Mouse (Mus musculus) spleen, postnatal 36 days (tissue): ENCODE data around the gene 1500009L16Rik.

ENCODE experiments used
- DNase-seq, 2 experiments: peaks; one replicate each; pipeline ENCODE4 v3.0.0; 2022; ENCODE audit warnings: low spot score in 2 of 2, mixed read lengths in 1 of 2

The 1500009L16Rik gene

DNA sequence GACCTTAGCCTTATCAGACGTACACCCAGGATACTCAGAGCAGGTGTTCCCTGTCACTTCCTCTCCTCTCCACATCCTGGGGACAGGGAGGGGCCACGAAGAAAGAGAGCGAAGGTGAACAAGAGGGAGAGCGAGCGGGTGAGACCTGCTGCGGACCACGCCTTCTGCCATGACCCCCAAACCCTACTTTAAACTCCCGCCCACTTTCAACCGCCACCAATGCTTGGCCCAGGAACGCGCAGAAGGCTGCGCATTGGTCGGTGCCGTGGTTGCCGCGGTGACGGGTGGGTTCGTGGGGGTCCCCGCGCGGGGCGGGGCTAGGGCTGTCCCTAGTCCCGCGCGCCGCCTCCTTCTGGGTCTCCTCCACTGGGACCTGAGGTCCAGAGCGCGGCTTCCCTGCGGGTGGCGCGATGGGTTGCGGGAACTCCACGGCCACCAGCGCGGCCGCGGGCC is at the start of gene 1500009L16Rik:
TSS of gene 1500009L16Rik (plus strand) at position 287 of the 453 bp plus-strand sequence.
- DNase-seq: peak; percentile 8 to 16

DNA sequence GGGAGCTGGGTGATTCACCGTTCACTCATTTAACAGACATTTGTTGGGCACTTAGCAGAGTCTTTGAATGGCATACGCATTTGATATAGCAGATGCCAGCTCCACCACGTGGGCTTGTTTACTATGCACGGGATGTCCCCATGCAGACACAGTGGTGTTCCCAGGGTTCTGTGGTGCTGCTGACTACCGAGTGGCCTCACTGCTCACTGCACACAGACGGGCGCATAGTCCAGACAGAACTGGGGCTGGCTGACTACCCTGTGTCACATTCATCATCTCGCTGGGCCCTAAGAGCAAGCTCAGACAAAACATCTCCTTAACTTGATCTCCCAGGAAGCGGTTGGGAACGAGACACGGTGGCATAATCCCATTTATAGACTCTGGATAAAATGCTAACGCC is 41.3 kb upstream of the 1500009L16Rik start:
- no peak for DNase-seq

DNA sequence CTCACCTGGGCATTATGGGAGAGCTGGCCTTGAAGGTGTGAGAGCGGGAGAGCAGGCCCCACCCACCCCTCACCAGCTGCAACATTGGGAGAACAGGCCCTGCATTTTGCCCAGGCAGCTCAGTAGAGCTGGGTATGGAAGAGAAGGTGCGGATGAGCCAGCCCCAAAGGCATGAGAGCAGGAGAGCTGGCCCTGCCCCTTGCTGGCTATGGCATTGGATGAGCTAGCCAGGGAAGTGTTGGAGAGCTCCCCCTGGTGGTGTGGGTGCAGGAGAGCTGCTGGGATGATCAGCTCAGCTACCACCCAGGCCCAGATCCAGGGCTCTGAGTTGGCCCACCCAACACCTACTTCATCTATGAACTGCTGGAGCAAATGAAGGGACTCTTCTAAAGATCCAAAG is 34.5 kb upstream of the 1500009L16Rik start:
- no peak for DNase-seq

DNA sequence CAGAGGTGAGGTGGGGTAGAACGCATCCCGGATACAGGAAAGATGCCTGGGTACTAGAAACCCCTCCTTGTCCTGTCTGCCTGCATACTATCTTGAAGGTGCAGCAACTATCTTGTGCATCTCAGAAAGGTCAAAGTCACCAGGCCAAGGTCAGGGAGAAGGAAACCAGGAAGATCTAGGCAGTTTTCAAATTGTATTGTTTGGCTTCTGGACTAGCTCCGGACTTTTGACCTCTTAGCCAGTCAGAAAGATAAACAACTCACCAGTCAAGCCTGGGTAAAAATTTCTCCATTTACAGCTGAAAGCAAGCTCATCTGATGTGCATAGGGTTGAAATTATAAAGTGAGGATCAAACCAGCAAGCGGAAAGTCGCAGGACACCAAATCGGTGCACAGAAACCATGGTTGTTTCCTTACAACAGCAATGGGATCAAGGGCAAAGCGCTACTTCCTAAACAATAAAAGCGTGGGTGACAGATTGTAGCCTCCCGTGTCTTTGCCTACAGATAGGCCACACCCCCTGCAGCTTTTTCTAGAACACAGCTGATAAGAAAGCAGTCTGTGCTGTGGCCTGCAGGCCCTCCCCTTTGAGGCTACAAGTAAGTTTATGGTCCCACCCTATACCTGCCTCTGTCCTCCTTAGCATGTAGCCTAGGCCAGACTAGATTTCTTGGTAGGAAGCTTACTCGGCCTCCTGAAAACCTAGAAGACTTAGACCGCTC is 30.3 kb upstream of the 1500009L16Rik start:
- no peak for DNase-seq

DNA sequence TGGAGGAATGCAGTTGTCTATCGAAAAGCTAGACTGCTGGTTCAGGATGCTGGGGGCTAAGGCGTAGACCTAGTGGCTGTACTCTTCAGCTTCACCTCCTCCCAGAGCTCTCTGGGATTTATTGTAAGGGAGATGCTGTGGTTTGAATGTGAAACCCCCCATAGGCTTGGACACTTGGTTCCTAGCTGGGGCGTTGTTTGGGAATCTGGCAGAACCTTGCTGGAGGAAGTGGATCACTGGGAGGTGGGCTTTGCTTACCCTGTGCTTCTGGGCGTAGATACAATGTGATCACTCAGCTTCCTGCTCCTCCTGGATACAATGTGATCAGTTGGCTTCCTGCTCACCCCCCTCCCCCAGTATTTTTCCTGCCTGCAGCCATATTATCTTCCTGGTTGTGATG is 26.4 kb upstream of the 1500009L16Rik start:
- DNase-seq: no peak

DNA sequence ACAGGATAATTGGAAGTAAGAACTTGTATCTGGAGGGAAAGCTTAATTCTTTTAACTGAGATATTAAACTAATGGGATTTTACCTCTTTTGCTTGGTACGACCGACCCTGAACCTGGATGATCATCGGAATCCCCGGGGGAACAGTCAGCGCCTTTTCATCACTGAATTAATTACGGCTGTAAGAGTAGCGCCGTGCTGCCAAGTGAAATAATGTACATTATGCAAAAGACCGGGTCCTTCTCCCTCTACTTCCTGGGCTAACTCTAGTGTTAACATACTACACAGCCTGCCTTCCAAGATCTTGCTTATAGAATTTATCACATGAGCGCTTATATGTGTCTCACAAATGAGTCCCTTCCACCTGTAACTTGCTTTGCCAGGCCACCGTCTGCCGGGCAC is 16.0 kb upstream of the 1500009L16Rik start:
- DNase-seq: no peak

DNA sequence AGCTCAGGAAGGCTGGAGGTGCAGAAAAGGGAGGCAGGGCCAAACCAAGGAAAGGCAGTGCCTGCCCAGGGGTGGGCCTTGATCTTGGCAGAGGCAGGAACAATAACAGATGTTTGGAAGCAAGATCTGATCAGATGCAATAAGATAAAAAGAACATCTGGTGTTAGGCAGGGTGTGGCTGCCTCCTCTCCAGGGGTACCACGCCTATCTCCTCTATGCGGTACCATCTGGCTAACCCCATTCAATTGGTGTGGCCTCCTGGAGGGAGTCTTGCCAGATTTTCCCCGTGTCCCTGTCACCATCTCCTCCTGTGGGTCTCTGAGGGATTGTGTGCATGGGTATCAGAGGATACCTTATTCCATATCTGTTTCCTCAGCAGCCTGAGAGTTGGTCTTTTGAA is 12.7 kb upstream of the 1500009L16Rik start:
- DNase-seq: no peak

DNA sequence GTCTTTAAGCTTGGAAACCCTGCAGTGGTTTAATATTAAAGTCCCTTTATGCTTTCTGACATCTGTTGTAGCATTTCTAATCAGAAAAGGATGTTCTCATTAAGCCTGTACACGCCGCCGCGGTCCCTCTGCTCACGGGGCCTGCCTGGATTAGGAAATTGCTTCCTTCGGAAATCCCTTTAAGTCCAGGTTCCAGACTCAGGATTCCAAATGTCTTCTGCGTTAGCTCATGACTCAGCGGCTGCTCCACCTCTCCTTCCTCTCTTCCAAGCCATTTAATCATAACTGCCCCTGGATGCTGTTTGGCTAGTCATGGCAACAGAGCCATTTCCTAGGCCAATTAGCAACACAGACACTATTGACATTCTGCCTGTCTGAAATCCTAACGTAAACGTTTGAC is 10.9 kb upstream of the 1500009L16Rik start:
- no peak for DNase-seq

DNA sequence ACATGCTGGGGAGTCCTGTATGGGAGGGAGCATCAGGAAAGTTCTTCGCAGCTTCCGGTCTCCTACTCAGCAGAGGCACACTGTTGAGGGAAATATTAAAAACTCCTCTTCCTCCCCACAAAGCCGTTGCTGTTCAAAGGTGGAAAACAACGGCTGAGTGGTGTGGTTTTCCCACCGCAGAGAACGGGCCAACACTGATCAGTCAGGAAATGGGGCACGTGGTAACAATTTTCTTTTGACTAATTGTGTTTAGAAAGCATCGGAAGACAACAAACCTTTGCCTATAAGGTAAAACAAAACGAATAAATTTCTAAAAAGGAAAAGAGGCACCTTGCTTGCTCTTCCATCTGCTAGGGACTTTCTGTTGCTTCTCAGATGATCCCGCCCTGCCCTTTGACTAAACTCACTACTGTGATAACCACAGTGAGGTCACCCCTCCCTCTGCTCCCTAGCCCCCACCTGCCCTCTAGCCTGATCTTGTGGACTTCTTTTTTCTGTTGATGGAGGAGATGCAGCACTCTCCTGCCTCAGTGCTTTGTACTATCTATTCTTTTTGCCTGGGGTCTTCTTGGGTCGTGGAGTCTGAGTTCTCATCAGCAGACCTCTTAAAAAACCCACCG is 3.7 kb upstream of the 1500009L16Rik start:
- DNase-seq: no peak

DNA sequence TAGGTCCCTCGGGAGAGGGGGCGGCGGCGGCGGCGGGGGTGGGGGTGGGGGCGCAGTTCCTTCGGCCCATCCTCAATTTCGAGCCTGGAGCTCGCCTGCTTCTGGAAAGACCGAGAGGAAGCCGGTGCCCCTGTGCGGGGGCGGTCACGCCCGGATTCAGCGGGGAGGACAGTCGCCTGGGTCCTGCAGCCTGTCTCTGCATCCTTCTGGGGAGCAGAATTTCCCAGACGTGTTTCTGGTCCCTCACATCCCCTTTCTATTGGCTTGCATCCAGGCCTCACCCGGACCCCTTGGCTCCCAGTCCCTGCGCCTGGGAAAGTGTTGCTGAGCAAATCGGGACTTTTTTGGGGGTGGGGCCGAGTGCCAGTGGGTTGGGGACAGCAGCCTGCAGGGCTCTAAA is 390 bp downstream of the 1500009L16Rik start:
- DNase-seq: no peak

DNA sequence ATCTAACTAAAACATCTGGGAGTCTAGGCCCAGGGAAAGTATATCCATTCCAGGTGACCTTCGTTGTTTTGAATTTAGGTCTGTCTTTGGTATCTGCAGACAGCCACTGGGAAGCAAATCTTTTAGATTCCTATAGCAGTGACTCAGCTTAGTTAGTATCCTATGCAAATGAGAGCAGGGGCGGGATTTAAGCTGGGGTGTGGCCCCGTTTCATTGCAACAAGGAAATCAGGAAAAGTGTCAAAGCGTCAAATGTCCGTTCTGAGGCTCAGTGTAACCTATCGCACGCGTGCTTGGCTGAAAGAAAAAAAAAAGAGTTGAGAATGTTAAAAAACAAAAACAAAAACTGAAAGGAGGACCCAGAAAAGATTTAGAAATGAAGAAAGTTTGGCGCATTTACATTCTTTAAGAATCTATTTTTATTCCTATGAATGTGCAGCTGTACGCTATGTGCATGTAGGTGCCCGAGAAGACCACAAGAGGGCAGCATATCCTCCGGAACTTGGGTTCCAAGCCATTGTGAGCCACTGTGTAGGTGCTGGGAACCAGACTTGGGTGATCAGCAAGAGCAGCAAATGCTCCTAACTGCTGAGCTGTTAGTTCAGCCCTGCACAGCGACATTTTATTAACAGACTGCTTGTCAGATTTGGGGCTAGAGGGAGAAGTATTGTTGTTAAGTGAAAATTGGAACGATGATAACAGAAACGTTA is 1.8 kb downstream of the 1500009L16Rik start:
- DNase-seq: no peak

DNA sequence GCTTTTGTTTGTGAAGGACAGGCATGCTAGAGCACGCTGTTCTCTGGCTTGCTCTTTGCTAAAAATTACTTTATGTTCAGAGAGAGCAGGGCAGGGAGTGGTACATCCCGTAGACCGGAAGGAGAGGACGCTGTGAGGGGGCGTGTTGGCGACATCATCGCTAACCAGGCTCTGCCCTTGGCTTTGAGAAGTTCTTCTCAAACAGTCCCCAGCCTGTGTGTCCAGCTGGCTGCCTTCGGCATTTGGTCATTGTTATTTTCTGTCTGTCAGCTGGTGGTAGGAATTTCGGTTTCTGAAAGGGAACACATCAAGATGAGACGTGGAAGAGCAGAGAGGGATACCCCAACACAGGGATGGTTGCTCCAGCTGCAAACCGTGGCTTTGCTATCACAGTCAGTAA is 3.5 kb downstream of the 1500009L16Rik start:
- no peak for DNase-seq

DNA sequence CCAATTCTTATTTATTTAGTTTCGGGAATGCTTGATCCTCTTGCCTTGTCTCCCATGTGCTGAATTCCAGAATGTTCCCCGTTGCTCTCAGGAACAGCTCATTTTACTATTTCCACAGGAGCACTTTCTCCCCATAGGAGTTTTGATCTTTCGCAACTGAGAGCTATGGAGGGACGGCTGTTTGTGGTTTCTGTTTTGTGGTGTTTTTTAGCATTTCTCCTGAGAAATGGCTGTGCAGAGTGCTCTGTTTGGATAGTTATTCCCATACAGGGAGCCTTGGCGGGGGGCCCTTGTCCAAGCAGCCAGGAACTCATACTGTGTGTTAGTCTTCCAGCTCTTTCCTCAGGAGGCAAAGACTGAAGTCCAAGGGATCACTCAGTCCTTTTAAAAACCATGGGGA is 5.2 kb downstream of the 1500009L16Rik start:
- no peak for DNase-seq

DNA sequence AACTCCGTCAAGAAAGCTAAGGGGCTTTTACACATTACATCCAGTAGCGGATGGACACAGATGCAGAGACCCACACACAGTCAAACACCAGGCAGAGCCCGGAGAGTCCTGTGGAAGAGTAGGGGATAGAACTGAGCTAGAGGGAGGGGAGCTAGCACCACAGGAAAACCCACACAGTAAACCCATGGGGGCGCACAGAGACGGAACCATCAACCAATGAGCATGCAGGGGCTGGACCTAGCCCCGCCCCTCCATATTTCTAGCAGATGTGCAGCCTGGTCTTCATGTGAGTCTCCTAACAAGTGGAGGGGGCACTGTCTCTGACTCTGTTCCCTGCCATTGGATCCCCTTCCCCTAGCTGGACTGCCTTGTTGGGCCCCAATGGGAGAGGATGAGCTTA is 5.9 kb downstream of the 1500009L16Rik start:
- DNase-seq: no peak

DNA sequence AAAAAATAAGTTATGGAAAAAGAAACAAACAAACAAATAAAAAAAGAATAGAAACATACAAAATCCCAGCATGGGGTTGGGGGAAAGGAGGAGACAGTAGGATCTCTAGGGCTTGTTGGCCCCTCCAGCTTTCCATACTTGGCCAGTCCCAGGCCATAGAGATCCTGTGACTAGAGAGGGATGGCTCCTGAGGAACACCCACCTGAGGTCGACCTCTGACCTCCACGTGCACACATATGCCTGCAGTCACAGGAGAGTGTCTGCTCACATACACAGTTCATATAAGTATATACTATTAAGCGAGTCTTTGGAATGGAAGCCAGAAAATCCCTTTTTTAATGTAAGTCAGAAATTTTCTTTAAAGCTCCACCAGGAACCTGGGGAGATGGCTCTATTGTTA is 6.4 kb downstream of the 1500009L16Rik start:
- no peak for DNase-seq

DNA sequence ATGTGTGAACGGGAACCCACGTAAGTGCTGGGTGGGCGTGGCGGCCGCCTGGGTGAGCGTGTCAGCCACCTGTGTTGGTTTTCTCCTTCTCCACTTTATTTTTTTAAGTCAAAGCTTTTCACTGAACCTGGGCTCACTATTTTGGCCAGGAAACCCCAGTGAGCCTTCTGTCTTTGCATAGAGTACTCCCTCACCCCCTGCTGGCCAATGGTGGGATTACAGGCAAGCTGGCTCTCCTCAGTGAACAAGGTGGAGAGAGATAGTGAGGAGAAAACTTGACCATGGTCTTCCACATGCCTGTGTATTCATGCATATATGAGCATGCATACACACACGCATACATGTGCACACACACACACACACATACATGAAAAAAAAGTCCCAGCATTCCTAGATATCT is 6.8 kb downstream of the 1500009L16Rik start:
- peak; percentile 43 to 59 for DNase-seq

DNA sequence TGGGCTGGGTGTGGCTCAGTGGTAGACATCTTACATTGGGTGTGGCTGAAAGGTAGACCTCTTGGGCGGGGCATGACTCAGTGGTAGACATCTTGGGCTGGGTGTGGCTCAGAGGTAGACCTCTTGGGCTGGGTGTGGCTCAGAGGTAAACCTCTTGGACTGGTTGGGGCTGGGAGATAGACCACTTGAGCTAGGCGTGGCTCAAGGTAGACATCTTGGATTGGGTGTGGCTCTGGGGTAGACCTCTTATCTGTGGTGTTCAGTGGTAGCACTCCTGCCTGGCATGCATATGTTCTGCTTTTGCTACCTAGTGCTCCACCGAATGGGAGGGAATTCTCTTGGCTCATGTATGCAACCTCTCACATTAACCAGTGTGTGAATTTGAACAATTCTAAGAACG is 11.1 kb downstream of the 1500009L16Rik start:
- DNase-seq: no peak

DNA sequence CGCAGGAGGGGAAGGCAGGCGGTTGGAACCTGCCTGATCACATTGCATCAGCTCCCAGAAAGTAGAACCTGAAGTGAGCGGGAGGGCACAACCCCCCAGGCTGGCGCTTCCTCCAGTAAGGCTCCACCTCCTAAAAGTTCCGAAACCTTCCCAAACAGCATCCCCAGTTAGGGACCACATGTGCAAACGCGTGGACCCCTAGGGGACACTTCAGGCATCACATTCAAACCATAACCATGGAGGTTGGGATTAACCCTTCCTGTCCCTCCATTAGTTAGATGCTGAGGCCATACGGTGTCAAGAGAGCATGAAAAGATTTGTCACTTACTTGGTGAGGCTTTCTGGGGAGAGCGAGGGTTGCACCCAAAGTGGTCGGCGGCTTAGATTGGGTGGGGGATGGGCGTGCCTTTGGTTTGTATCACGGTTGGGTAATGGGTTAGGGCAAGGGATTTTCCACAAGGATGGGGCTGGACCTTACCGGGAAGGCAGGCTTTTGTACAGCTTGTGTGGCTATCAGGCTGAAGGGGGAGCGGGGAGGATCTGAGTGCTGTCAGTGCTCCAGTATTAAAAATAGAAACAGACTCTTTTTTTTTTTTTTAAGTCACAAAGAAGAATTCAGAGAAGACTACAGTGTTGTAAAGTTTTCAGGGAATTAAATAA is 16.5 kb downstream of the 1500009L16Rik start:
- DNase-seq: no peak

DNA sequence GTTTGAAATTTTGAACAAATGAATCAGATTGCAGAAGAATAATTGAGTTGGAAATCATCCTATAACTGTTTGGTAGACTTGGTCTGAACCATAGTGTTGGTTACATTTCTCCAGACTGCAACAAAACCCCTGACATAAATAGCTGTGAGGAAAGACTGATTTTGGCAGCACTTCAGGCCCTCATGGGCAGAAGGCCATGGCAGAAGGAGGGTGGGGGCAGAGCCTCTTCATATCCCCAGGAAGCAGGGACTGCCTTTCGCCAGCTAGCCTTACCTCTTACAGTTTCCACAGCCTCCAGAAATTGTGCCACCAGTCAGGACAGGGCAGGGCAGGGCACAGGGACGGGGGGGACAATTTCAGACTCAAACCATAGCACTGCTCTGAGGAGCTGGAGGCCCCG is 22.0 kb downstream of the 1500009L16Rik start:
- no peak for DNase-seq

DNA sequence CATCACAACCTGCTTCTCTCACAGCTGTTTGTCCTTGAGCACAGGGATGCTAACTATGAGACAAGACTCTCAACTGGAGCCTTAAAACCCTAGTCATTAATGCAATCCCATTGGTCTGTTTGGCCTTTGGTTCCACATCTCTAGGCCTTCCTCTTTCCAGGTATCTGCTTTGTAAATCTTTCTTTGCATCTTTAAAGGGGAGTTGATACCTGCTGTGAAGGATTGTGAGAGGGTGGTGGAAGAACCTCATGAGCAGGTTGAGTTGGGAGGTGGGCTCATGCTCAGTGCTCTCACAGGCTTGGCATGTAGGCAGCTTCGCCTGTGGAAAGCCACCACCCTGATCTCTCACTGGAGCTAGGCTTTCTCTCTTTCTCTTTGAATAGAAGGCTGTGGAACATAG is 30.4 kb downstream of the 1500009L16Rik start:
- no peak for DNase-seq

DNA sequence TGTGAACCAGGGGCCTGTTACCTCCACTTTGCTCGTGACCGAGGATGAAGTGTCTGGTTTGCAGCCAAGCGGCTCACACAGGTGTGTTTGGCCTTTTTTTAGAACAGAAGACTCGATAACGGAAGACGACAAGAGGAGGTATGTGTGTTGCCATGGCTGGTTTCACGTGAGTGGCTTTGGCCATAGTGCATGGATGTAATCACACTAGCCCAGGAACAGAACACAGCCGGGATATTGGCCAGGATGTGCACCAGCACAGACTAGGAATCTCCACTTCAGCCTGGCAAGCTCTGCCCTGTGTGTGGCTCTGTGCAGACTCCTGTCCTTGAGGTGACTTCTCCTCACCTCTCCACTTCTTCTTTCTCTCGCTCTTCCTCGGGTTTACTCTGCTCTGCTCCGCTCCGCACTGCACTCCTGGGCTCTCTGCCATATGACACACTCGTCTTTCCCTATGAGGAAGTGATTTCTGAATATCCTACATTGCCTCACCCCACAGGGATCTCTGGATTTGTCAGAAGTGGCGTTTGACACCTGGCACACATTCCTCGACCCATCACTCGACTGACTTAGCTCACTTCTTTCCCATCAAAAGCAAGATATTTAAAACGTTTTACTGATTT is 34.8 kb downstream of the 1500009L16Rik start:
- DNase-seq: no peak

DNA sequence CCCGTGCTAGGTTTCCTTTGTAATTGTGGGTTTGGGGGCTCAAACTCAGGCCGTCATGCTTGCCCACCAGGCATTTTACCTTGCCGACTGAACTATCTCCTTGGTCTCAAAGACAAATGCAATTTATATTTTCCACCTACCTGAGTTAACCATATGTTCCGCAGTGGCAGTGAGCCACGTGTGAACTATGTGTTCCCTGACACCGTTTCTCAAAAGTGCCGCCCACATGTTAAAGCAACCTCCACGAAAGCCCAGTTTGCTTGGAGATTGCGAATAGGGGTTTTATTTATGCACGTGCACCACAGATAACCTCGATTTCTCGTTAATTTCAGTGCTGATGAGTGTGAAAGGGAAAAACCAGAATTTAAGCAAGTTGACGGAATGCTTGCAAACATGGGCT is 36.1 kb downstream of the 1500009L16Rik start:
- DNase-seq: no peak
